Mouse (Mus musculus) midbrain, embryonic 14.5 days (tissue): ENCODE data around the gene Lrp5. TPM values are rescaled to one million over a fixed set of nuclear protein-coding genes. Genes with fewer than 3 reads are reported as not detected.
"Not testable (repeated sequence)": the region's sequence is repeated elsewhere in the genome, so short reads cannot be mapped to it uniquely, and the experiment has no call there.

Experiments
- ATAC-seq: fragments of 200-750 bp; cut with Nextera tagmentation; 2 replicates; pipeline ENCODE4 v1.8.0; 2017; ENCODE audit warnings: moderate number of reproducible peaks, moderate library complexity; ENCODE audit not compliant: low FRiP score, low TSS enrichment
- DNase-seq: peaks from one replicate; pipeline ENCODE4 v3.0.0-alpha.2; 2015
- H3K27ac ChIP-seq: fragments of 300-500 bp; sonication (generic); replicated peaks from 2 replicates; pipeline ENCODE4 v1.5.1; 2014; ENCODE audit warnings: mild to moderate bottlenecking, low read depth, low read length, moderate library complexity
- H3K27me3 ChIP-seq: fragments of 300-500 bp; sonication (generic); 2 replicates; pipeline ENCODE4 v1.6.1; 2014; ENCODE audit warnings: low read length, control low read depth, mixed read lengths; ENCODE audit not compliant: control insufficient read depth, insufficient read depth
- H3K36me3 ChIP-seq: fragments of 300-500 bp; sonication (generic); 2 replicates; pipeline ENCODE4 v1.6.1; 2014; ENCODE audit warnings: low read length, control low read depth; ENCODE audit not compliant: control insufficient read depth, insufficient read depth
- H3K4me1 ChIP-seq: fragments of 300-500 bp; sonication (generic); 2 replicates; pipeline ENCODE4 v1.6.1; 2014; ENCODE audit warnings: mild to moderate bottlenecking, antibody characterized with exemption, low read length, control low read depth; ENCODE audit not compliant: control insufficient read depth, insufficient read depth
- H3K4me2 ChIP-seq: fragments of 300-500 bp; sonication (generic); 2 replicates; pipeline ENCODE4 v1.6.1; 2014; ENCODE audit warnings: mild to moderate bottlenecking, low read length, moderate library complexity
- H3K4me3 ChIP-seq: fragments of 300-500 bp; sonication (generic); replicated peaks from 2 replicates; pipeline ENCODE4 v1.5.1; 2014; ENCODE audit warnings: low read depth, low read length
- H3K9ac ChIP-seq: fragments of 300-500 bp; sonication (generic); replicated peaks from 2 replicates; pipeline ENCODE4 v1.6.1; 2014; ENCODE audit warnings: mild to moderate bottlenecking, low read length, moderate library complexity
- H3K9me3 ChIP-seq: fragments of 300-500 bp; sonication (generic); 2 replicates; pipeline ENCODE4 v1.6.1; 2016; ENCODE audit warnings: low read length, control low read depth, mixed read lengths; ENCODE audit not compliant: control insufficient read depth
- WGBS: fragments of 180-500 bp; shearing (Covaris S2); extraction: QIAGEN DNeasy Blood & Tissue Kit; methylation state at CpG from one replicate; pipeline ENCODE4 v1.1.7; 2014; 5-methylcytosine and 5-hydroxymethylcytosine counted together
- polyA plus RNA-seq: library from polyadenylated mRNA; unstranded; fragments of >200 nt; fragmentation: Nextera tagmentation; extraction: Ambion mirVana; gene quantifications from 2 replicates; pipeline ENCODE4 v1.2.1, GENCODE M21; 2014

Gene Lrp5
- polyA plus RNA-seq, 1 experiment from 2014 or later: 1.3 TPM

DNA sequence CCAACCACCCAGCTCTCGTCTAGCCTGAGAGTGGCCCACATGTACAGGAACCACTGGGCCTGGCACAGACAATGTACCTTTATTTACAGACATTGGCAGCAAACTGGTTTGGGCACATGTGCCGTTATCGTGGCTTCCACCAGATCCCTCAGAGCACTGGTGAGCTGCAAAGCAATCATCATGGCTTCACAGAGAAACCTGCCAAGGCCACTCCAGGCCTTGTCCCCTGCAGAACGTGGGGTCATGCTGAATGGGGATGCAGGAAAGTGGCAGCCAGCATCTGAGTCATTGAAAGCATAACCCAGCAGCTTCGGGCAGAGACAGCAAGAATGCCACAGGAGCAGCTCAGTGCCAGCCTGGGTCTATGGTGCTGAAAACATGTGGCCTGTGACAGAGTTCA is 92.0 kb downstream of the Lrp5 start:
- Histone ChIP-seq H3K9me3 (no peaks in the 10 kb centered on the region), H3K4me2 (no peak overlapping the region), H3K27me3 (no peaks in the 10 kb centered on the region), H3K4me1 (no peaks in the 10 kb centered on the region), H3K4me3 (no peak overlapping the region), H3K9ac (no peak overlapping the region), H3K27ac (no peak overlapping the region), H3K36me3 (peaks cover 27% of the 10 kb centered on the region)
- 90% methylated on average over 5 of the region's 5 CpGs for WGBS
- no peak for ATAC-seq
- no peak for DNase-seq

DNA sequence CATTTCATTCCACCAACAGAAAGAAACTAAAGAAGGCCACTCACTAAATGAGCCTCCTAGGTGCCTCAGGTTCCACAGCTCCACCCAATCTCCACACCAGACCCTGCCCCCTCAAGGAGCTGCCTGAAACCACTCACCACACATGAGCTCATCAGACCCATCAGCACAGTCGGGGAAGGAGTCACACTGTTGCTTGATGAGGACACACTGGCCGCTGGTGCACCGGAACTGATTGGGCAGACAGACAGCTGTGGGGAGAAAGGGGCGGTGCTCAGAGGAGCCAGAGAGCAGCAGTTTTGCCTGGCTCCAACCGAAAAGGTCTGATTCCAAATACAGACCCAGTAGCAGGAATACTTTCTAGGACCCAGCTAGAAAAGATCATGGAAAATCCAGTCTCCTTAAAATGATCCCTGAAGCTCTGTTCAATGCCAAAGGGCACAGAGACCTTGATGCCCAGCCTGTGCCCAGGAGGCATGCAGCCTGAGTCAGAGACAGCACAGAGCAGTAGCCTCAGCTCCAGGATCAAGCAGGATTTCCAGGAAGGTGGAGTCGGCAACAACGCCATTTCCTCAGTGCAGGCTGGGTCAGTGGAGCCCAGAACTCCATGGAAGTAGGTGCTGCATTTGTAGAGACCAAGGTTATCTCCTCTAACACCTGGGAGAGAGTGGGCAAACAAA is 92.8 kb downstream of the Lrp5 start:
- DNase-seq: no peak
- H3K36me3 ChIP-seq: peaks cover 27% of the 10 kb centered on the region
- 88% methylated on average over 7 of the region's 7 CpGs for WGBS
- H3K9me3 ChIP-seq: no peaks in the 10 kb centered on the region
- H3K27me3 ChIP-seq: no peaks in the 10 kb centered on the region
- no peak overlapping the region for H3K4me3 ChIP-seq
- H3K4me2 ChIP-seq: no peak overlapping the region
- H3K4me1 ChIP-seq: no peaks in the 10 kb centered on the region
- H3K9ac ChIP-seq: no peak overlapping the region
- no peak overlapping the region for H3K27ac ChIP-seq
- no peak for ATAC-seq

- peaks cover 22% of the 10 kb centered on the region for H3K36me3 ChIP-seq
These were observed 96.4 kb downstream of the Lrp5 start for GRCm38 (mm10) chr19:3589968-3590367.

DNA sequence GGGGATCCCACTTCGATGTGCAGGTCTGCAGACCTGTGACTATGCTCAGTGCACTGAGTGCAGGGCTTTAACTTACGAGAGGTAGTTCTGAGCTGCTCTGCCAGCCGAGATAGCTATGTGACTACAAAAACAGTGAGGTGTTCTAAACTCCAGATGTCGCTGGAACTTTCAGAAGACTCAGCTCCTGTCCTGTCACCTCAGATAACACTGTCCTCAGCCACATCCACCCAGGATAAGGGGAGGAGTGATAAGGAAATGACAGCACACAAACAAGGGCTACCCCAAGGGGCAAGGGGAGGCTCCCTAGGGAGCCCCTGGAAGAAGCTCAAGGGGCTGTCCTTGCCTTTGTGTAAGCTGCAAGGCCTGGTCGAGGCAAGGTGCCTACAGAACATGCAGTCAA is 96.8 kb downstream of the Lrp5 start:
- 90% methylated on average over 5 of the region's 5 CpGs for WGBS
- H3K36me3 ChIP-seq: peaks cover 20% of the 10 kb centered on the region

More at GRCm38 (mm10) chr19:3589968-3590367, 96.4 kb downstream of the Lrp5 start:
- no peaks in the 10 kb centered on the region for H3K27me3 ChIP-seq
- ATAC-seq (no peak), DNase-seq (no peak)
- no peak overlapping the region for H3K4me3 ChIP-seq
- H3K9ac ChIP-seq: no peak overlapping the region
- H3K9me3 ChIP-seq: no peaks in the 10 kb centered on the region
- 96% methylated on average over 4 of the region's 4 CpGs for WGBS
- H3K27ac ChIP-seq: no peak overlapping the region
- H3K4me2 ChIP-seq: no peak overlapping the region
- no peaks in the 10 kb centered on the region for H3K4me1 ChIP-seq

GRCm38 (mm10) chr19:3587729-3588128 is 98.6 kb downstream of the Lrp5 start:
- H3K9ac ChIP-seq, H3K4me3 ChIP-seq, H3K4me2 ChIP-seq, H3K9me3 ChIP-seq, H3K4me1 ChIP-seq, H3K27me3 ChIP-seq, H3K27ac ChIP-seq, ATAC-seq, DNase-seq: not testable (repeated sequence)
- peaks cover 20% of the 10 kb centered on the region for H3K36me3 ChIP-seq
- WGBS: 96% methylated on average over 5 of the region's 5 CpGs

More for the DNA sequence above, 96.8 kb downstream of the Lrp5 start:
- Histone ChIP-seq H3K4me1 (no peaks in the 10 kb centered on the region), H3K9ac (no peak overlapping the region), H3K27me3 (no peaks in the 10 kb centered on the region), H3K9me3 (no peaks in the 10 kb centered on the region), H3K4me3 (no peak overlapping the region), H3K27ac (no peak overlapping the region), H3K4me2 (no peak overlapping the region)
- DNase-seq: no peak
- ATAC-seq: no peak

DNA sequence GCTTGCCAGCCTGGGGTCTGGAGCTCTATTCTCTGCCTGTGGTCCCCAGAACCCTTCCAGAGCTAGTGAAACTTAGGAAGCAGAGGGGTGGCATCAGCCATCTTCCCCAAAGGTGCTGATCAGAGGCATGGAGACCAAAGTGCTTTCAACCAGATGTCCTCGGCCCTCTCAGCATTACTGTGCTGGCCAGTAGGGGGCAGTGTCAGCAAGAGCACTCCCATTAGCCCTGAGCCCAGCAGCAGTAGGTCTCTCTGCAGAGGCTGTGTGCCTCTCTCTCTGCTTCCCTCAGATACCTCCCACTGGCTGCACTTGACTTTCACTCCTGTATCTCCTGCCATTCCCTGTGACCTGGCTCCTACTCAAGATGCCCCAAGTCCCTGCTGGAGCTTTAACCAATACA is 99.8 kb downstream of the Lrp5 start:
- peak; percentile 61 for DNase-seq
- H3K36me3 ChIP-seq: peaks cover 19% of the 10 kb centered on the region
- H3K4me1 ChIP-seq: no peaks in the 10 kb centered on the region
- no peak overlapping the region for H3K27ac ChIP-seq
- 31% methylated on average over 1 of the region's 1 CpGs for WGBS
- H3K4me2 ChIP-seq: no peak overlapping the region
- no peak for ATAC-seq
- H3K4me3 ChIP-seq: no peak overlapping the region
- H3K9ac ChIP-seq: no peak overlapping the region
- no peaks in the 10 kb centered on the region for H3K9me3 ChIP-seq
- no peaks in the 10 kb centered on the region for H3K27me3 ChIP-seq

DNA sequence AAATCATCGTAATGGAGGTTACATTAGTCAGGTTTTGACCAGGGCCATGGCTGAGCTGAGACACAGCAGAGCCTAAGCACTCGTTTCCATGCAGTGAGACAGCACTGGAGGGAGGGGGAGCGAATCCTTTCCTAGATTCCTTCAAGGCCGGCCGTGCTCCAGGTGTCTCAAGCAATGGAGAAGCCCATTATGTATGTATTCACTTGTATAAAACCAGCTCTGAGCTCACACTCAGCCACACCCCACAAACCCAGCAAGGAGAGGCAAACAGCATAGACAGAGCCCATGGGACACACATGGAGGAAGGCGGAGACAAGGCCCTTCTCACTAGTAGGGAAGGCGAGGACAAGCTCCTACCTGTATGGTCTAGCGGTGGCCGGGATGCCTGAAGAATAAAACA is 100.3 kb downstream of the Lrp5 start:
- no peaks in the 10 kb centered on the region for H3K9me3 ChIP-seq
- ATAC-seq (no peak), DNase-seq (no peak)
- 92% methylated on average over 9 of the region's 9 CpGs for WGBS
- no peak overlapping the region for H3K27ac ChIP-seq
- H3K4me2 ChIP-seq: no peak overlapping the region
- peaks cover 16% of the 10 kb centered on the region for H3K36me3 ChIP-seq
- no peaks in the 10 kb centered on the region for H3K27me3 ChIP-seq
- no peak overlapping the region for H3K9ac ChIP-seq
- H3K4me1 ChIP-seq: no peaks in the 10 kb centered on the region
- H3K4me3 ChIP-seq: no peak overlapping the region

DNA sequence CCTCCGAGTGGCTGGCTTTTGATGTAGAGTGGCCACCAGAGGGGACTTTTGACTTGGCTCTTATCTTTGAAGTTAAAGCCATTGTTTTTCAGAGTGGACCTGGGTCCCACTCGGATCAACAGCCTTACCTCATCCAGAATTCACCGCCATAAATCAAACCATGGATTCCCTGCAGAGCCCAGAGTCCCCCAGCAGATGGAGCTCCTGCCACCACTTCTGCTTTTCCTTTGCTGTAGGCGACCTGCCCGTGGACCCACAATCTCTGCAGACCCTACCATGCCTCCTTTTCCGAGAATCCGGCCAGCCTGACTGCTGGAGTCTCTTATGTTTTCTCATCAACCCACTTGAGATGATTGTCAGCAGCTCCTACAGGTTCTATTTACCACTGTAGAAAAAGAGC is 105.0 kb downstream of the Lrp5 start:
- Histone ChIP-seq H3K4me2 (no peak overlapping the region), H3K4me3 (no peak overlapping the region), H3K27ac (no peak overlapping the region), H3K27me3 (no peaks in the 10 kb centered on the region), H3K9me3 (no peaks in the 10 kb centered on the region), H3K4me1 (peaks cover 5% of the 10 kb centered on the region; the same call in 1 of the 2 replicates), H3K36me3 (peaks cover 3% of the 10 kb centered on the region; the same call in 1 of the 2 replicates), H3K9ac (no peak overlapping the region)
- peak; percentile 80 for DNase-seq
- no peak for ATAC-seq
- WGBS: 25% methylated on average over 7 of the region's 7 CpGs

DNA sequence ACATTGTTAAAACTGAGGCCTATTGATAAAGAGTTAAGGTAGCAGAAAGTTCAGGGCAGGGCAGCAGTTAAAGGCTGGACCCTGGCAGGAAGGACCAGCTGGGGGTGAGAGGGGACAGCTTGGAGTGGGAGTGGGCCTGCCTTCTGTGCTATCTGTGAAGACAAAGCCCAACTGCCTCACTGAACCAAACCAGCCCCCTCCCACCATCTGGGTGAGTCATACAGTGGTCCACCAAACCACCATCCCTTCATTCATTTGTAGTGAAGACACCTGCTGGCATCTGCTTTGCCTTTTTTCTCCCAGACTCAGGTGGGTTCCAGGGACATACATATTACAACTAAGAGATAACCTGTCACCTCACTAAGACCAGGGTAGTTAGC is 108.5 kb downstream of the Lrp5 start:
- DNase-seq (no peak), ATAC-seq (no peak)
- Histone ChIP-seq H3K4me2 (no peak overlapping the region), H3K4me1 (peaks cover 19% of the 10 kb centered on the region), H3K4me3 (no peak overlapping the region), H3K9ac (no peak overlapping the region), H3K36me3 (no peaks in the 10 kb centered on the region), H3K27me3 (no peaks in the 10 kb centered on the region), H3K27ac (no peak overlapping the region), H3K9me3 (no peaks in the 10 kb centered on the region)
